Mouse (Mus musculus) gonadal fat pad, adult 2 months (tissue): ENCODE results near the gene Ssh1. TPM values are rescaled to one million over a fixed set of nuclear protein-coding genes. Genes with fewer than 3 reads are reported as not detected.
A peak's percentile ranks its signal among the peaks of the same experiment; 100 is the strongest.

Experiments
- DNase-seq: peaks from one replicate; pipeline ENCODE4 v3.0.0-alpha.2; 2012; ENCODE audit warnings: low read depth
- polyA plus RNA-seq: library from polyadenylated mRNA; depleted of rRNA; stranded (reverse); fragments of >200 nt; gene quantifications from 2 replicates; pipeline ENCODE4 v1.2.3, GENCODE M21; 2012

Gene Ssh1
- polyA plus RNA-seq, 1 experiment = 11.9 TPM

DNA sequence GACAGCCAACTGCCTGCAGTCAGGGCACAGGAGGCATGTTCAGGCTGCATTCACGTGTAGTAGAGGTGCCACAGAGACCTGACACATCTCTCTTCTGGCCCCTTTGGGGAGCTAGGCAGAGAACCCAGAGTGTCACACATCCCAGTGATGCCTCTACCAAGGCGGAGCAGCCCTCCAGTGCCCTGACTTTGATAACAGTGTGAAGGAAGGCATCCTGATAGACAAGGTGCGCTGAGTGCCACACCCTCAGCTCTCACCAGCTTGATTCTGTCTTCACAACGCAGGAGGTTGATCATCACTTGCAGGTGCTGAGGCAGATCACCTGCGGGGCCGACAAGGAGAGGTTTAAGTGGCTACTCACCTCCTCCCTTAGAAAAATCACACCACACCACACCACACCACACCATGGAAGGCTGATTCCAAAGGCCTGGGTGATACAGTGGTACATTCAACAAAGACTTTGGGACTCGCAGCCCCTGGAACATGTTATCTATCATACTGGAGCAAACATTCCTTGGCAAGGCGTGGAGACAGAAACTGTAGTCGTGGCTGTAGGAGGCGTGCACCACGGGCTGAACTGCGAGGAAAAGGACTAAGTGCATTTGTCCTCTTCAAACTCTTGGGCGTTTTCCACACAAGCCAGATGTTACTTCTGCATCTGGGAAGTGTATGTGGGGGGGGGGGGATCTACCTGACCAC lies 27.1 kb downstream of the Ssh1 start:
- DNase-seq = no peak

DNA sequence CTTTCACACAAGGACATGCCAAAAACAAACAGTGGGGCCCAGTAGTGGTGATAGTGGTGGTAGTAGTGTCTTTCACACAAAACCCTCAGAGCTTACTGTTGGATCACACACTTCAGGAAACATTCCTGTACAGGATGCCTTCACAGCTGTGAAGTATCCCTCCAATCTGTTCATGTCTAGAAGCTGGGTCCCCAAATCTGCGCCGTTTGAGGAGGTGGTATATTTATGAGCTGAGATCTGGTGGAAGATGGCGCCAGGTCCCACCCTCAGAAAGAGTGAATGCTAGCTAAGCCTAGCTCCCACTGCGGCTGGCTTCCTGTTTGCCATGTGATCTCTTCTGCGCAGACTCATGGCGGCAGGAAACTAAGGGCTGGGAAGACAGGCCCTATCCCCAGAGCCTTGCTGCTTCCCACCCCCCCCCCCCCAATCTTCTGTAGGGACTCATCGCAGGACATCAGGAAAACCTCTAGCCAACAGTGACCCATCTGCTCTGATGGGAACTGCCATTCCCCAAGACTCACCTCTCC lies 28.0 kb downstream of the Ssh1 start:
- no peak for DNase-seq

DNA sequence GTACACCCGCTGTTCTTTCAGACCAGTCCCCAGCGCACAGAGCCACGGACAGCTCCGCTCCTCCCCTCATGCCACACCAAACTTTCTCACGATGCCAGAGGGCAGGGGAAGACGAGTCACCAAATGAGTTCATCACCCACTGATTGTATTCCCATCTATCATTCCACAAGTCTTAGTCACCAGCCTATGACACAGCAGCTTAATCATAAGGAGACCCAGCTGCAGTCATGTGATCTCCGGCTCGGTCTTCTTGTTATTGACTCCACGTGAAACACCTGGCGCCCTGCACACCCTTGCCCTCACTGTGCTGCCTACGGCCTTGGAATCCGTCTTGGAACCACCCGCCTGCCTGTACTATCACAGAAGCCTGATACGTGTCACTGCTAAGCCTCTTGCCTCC lies 28.7 kb downstream of the Ssh1 start:
- no peak for DNase-seq

DNA sequence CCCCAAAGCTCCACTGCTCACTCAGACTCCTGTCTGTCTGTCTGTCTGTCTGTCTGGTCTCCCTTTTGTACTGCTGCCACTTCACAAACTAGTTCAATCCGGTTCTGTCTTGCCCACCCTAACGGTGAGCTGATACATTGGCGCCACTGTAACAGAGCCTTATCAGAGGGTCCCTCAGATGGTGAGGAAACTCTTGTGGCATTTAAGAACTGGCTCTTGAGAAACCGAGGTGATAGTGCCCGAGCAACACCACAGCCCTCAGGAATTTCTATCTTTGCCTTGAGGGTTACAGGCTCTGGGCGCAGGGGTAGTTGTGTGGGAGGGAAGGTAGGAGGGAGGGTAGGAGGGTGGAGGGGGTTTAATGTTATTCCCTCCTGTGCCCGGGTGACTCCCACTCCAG lies 31.9 kb downstream of the Ssh1 start:
- DNase-seq = no peak

DNA sequence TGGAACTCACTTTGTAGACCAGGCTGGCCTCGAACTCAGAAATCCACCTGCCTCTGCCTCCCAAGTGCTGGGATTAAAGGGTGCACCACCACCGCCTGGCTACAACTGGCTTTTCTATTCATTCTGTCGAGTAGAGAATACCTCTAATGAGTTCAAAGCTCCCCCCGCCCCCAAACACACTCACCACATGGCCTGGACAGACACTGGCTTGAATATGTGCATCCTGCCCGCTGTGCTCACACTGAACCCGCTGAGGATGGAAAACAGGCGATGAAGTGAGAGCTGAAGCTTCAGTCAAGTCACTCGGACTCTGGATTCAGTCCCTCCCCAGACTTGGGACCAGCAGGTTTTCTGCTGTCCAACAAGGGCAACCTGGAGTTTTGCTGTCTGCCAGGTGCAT lies 33.3 kb downstream of the Ssh1 start:
- DNase-seq = no peak

DNA sequence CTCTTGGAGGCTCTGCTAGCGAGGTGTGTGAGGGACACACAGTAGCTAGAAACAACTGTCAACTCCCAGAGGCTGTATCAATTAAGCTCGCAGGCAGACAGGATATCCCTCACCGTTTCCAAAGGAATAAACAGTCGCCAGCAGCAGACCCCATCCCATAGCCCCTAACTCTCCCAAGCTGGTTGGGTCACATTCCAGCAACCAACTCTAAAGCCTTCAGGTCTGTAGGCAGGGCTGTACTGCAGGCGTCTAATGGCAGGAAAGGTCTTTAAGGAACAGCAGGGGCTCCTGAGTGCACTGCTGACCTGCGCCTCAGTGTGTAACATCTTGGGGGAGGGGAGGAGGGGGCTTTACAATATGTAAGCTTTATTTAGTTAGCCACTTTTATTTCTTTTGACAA lies 34.7 kb downstream of the Ssh1 start:
- no peak for DNase-seq

DNA sequence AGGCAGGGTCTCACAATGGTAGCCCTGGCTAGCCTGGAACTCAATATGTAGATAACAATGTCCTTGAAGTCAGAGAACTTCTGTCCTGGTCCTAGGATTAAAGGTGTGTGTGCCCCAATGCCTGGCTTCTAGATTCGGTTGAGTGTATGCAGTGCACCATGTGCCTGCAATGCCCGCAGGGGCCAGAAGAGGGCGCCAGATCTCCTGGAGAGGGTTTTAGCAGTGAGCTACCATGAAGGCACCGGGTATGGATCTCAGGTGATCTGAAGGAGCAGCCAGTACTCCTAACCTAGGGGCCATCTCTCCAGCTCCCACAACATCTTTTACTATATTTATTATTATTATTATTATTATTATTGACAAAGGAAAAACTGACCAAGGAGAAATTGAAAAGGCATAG lies 37.2 kb downstream of the Ssh1 start:
- no peak for DNase-seq

DNA sequence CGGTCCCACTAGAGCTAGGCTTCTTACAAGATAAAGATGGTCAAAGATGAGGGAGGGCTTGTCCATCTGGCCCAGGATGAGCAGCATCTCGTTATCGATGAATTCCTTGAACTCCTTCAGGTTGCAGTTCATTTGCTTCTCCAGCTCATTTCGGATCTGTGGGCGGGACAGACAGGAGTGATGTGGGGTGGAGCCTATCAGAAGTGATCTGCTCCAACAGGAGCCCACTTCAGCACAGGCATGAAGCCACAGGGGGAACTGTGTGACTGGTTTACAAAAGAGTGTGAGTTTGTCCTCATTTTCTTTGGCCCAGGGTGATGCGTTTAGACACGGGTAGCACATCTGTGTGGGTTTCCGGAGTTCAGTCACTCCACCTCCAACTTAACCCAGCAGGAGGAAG lies 38.0 kb downstream of the Ssh1 start:
- DNase-seq = no peak

DNA sequence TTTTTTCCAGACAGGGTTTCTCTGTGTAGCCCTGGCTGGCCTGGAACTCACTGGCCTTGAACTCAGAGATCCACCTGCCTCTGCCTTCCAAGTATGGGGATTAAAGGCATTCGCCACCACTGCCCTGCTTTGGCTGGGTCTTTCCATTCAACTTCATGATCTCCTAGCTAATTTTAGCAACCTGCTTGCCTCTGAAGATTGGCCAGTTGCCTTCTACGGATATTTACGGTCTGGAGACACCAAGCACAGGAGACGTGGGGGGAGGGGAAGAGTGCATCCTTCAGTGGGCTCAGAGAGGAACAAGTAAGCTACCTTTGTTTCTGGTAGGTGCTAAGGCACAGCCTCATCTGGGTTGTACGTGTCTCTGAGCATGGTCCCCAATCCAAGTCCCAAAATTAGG lies 38.4 kb downstream of the Ssh1 start:
- DNase-seq = no peak

DNA sequence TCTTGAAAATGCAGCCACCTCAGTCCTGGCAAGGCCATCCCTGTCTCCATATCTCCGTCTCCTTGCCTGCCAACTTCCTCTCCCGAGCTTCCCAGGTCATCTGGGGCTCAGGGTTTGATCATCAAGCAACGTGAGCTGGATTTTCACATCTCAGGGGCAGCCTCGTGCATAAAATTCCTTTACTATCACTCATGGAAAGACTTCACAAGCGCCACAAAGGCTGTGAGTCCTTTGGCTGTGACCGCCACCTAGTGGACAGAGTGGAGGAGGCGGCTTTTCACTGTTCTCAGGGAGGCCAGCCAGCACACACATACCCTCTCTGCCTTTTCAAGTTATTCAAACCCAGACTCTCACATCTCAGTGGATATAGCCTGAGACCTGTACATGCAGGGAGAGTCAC lies 39.3 kb downstream of the Ssh1 start:
- DNase-seq = no peak

DNA sequence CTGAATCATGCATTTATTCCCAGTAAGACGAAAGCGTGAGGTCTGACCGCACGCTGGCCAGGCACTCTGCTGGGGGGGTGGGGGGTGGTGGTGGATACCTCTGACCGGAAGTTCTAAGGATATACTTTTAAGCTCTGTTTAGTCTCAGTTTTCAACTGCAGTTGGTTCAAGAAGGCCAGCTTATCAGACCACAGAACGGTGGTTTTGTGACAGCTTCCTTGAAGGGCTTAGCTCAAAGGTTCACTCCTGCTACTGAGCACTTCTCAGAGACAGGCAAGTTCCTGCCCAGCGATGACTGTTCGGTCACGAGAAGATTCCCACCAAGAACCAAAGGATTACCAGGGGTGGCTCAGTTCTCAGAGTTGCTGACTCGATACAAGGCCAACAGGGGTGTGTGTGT lies 41.2 kb downstream of the Ssh1 start:
- no peak for DNase-seq

DNA sequence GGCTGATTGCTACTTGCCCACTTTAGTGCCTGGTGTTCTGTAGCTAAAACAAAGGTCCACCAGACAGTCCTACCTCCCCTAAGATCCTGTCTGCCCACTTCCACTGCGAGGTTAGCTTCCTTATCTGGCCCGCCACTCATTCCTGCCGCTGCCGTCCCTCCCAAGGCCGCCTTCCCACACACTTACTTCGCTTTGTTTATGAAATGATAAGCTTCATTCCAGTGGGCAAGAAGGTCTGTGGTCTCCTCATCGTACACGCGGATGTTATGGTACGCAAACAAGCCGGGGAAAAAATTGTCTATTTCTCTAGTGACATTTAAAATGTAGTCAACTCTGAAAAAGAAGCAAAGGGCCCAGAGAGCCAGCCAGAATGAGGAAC lies 42.0 kb downstream of the Ssh1 start:
- no peak for DNase-seq

DNA sequence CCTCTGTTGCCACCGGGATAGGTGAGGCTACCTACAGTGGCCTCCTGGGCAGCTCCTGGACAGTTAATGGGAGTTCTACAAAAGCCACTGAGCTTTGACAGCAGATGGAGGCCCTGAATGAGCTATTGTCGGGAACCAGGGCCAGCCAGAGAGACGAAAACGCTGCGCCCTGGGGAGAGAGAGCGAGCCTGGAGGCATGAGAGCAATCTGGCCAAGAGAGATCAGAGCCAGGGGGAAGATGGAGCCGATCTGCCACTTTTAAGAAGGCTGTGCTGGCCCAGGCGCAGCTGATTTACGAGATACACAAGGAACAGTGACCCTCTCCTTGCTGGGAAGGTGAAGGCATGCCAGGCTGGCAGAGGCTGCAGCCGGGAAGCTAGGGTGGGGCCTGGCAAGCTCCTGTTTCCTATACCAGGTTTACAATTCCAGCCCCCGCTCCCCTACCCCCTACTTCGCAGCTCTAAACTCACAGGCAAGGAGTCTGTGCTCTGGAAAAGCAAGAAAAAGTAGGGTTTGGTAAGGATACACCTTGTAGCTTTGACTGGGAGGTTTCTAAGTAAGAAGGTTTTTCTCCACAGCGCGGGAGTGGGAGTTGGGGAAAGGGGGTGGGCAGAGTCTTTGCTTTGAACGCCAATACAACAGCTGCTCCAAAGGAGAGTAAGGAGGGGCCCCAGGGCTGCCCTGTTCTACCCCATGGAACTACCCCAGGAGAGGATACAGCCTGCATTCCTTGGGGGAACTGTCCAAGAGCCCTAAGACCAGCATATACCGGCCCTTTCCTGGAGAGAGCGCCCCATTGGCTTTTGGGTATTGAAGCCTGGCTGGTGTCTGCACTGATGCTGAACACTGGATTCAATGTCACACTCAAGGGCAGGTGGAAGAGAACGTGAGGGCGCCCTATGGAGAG lies 42.7 kb downstream of the Ssh1 start:
- no peak for DNase-seq

DNA sequence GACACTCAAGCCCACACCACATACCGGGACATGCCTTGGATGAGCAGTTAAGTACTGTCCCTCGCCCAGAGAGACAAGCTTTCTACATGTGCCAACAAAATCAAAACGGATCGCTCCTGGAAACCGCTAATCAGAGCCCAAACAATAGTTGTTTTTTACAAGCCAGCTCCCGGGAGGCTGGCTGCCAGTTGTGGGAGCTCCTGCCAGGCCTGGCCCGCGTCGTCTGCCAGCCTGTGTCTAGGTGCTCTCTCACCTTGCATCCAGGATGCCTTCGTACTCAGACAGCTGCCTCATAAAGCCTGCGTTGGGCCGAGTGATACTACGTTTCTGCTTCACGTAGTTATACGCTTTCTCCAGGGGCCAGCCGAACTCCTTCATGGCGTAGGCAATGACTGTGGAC lies 43.6 kb downstream of the Ssh1 start:
- peak; percentile 26 for DNase-seq

DNA sequence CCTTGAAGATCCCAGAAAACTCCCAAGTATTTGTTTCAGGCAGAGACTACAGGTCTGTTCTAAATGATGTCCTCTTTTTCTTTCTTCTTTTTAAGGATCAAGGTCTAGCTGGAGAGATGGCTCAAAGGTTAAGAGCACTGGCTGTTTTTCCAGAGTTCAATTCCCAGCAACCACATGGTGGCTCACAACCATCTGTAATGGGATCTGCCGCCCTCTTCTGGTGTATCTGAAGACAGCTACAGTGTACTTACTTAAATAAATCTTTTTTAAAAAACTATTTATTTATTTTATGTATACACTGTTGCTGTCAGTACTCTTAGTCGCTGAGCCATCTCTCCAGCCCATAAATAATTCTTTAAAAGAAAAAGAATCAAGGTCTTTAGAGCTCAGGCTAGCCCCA lies 46.4 kb downstream of the Ssh1 start:
- no peak for DNase-seq

DNA sequence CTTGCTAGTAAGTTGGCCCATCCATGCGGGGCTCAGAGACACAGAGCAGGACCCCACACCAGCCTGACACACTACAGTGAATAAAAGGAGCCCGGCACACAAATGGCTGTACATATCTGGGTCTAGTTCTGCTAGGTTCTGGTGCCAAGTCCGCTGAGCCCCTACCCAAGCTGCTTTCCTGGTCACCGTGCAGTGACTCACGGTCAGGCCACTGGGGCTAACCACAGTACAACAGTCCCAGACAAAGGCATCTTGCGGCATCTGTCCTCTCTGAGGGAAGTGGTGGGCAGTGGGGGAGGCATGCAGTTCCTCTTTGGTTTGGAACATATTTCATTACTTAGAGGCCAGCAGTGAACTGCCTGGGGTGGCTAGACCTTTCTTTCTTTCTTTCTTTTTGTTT lies 48.6 kb downstream of the Ssh1 start:
- DNase-seq = no peak

DNA sequence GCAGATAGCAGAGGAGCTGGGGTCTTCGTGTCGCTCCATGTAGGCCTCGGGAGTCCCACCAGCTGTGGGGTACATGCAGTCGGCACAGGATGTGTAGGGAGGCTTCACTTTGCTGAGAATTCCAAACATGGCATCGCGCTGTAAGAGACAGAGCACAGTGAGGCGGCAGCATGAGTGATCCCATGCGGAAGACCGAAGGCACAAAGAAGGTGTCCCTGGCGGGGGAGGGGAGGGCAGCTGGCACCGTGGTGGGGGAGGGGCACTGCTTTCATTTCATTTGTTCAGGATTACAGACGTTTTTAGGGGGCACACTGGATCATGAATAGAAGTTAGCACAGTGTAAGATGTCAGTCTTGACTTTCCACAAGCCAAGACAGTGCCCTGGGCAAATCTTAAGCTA lies 50.4 kb downstream of the Ssh1 start:
- DNase-seq = no peak

DNA sequence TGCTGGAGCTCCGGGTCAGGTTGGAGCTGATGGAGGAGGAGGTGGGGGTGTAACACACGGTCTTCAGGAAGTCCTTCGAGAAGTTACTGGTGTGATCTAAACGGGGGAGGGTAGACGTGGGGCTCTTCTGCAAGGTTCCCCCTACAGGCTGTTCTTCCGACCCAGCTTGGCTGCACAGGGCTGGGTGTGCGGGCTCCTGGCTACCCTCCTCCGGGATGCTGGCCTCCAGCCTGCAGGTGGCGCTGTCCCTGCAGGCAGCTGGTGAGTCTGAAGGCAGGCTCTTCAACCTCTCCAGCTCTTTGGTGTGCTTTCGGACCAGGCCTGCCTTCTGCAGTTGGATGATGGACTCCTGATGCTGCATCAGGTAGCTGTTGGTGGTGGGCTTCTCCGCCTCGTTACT lies 51.1 kb downstream of the Ssh1 start:
- DNase-seq = no peak

DNA sequence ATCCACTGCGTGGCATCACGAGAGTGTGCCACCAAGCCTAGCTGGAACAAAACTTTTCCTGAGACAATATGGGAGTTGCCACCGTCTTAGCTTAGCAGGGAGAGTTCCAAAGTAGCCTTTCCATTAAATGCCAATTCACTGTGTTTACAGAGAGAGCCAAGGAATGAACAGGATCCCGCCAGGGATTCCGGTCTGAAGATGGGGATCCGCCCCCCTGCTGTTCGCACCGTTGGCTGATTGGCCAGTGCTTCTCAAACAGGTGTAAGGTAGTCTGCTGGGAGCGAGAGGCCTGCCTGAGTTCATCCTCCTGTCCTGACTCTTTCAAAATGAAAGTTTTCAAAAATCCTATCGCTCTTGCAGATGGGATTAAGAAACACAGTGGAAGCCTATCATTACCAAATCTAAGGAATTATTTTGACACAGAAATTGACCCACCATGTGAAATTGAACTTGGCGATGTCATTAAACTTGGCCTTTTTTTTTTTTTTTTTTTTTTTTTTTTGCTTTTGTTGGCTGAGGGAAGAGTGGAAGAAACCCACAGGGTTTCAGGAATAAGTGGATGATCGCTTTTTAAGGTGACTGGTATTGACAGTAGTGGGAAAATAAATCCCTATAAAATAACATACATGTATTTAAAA lies 54.3 kb downstream of the Ssh1 start:
- no peak for DNase-seq

DNA sequence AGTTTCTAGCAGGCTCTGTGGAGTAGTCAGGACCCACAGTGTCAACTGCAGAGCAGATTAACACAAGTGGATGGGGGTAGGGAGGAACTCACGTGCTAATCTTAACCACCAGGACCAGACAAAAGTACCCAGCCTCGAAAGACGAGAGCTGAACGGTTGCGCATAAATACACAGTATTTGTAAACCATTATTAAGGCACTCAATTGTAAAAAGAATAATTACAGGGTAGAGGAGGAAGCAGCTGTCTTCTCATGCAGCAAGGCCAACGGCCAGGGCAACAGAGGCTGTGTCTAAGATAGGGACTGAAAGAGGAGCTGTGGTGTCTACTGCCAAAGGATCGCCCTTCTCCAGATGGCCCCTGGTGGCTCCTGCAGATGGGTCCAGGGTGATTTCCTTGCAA lies 56.0 kb downstream of the Ssh1 start:
- no peak for DNase-seq

DNA sequence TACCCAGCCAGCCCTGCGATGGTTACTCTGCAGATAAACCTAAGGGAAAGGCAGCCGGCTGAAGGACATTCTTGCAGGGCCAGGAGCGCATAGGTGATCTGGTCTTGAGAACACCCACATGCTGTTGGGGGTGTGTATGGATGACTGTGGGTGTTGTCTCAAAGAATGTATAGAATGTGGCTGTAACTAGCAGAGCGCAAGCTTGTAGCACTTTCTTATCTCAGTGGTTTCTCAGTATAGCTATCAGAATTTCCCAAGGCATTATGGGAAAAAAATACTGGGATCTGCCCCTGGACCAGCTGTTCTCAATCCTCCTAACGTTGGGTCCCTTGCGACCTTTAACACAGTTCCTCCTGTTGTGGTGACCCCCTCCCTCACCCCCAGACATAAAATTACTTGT lies 59.8 kb downstream of the Ssh1 start:
- no peak for DNase-seq

DNA sequence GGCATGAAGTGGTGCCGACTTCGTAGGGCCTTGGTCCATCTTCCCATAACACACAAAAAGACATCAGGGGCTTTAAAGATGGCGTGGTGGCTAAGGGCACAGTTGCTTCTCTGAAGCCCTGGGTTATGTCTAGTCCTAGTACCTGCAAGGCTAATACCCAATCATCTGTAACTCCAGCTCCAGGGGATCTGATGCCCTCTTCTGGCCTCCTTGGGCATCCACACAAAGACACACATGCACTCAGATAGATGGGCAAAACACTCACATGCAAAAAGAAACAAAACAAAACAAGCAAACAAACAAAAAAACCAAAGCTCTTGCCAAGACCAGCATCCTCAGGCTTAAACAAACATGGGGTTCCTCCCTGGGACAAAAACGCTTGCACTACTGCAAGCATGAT lies 60.2 kb downstream of the Ssh1 start:
- no peak for DNase-seq

DNA sequence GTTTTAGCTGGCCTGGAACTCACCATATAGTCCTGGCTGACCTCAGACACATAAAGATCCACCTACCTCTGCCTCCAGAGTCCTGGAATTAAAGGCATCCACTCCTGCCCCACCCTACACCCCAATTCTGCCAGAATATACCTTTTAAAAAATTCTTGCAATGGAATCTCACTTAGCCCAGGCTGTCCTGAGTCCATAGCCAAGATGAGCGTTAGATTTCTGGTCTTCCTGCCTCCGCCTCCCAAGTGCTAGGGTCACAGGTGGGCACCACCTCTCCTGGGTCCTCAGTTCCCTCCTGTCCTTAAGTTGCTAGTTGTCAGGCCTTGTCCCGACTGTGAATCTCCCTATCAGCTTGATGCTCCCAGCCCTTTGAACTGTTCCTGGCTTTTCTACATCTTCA lies 61.4 kb downstream of the Ssh1 start:
- no peak for DNase-seq
